Mouse (Mus musculus): Measurements from ENCODE around the gene Heatr4. TPM values are rescaled to one million over a fixed set of nuclear protein-coding genes. Genes with fewer than 3 reads are reported as not detected.
A peak's percentile ranks its signal among the peaks of the same experiment; 100 is the strongest.
"Not testable (repeated sequence)": the region's sequence is repeated elsewhere in the genome, so short reads cannot be mapped to it uniquely, and the experiment has no call there.

Gene Heatr4
- polyA plus RNA-seq, 1 experiment from 2014 or later: not detected

GRCm38 (mm10) chr12:83950493-83950839 is 34.2 kb downstream of the Heatr4 start, which contains the start of gene Riox1:
Riox1 (plus strand) TSS chr12:83950608.
- H3K27me3 ChIP-seq (replicated peaks): no peaks in the 10 kb centered on the region
- H3K4me3 ChIP-seq (replicated peaks): peak within 1 kb of the TSS; percentile 93
- H3K36me3 ChIP-seq: peaks cover 7% of the 10 kb centered on the region; the same call in 1 of the 2 replicates
- peak within 1 kb of the TSS; percentile 80 for H3K9ac ChIP-seq (replicated peaks)
- peak within 1 kb of the TSS; percentile 90 for H3K27ac ChIP-seq (replicated peaks)
- under 1% methylated on average over 36 of the region's 37 CpGs for WGBS
- no peaks in the 10 kb centered on the region for H3K9me3 ChIP-seq (replicated peaks)
- peaks cover 32% of the 10 kb centered on the region for H3K4me1 ChIP-seq
- ATAC-seq (ENCODE audit: low FRiP score): peak; percentile 97
- H3K4me2 ChIP-seq: peak within 1 kb of the TSS; percentile 77

GRCm38 (mm10) chr12:83949776-83950492 is 34.7 kb downstream of the Heatr4 start:
- Histone ChIP-seq H3K9ac (replicated peaks) (peak overlapping the region; percentile 80), H3K27me3 (replicated peaks) (no peaks in the 10 kb centered on the region), H3K4me1 (peaks cover 32% of the 10 kb centered on the region), H3K9me3 (replicated peaks) (no peaks in the 10 kb centered on the region), H3K4me2 (peak overlapping the region; percentile 77), H3K27ac (replicated peaks) (no peak overlapping the region), H3K4me3 (replicated peaks) (peak overlapping the region; percentile 93), H3K36me3 (peaks cover 6% of the 10 kb centered on the region; the same call in 1 of the 2 replicates)
- ATAC-seq (ENCODE audit: low FRiP score): no peak
- 33% methylated on average over 11 of the region's 11 CpGs for WGBS

- no peaks in the 10 kb centered on the region for H3K27me3 ChIP-seq (replicated peaks)
- WGBS: 88% methylated on average over 4 of the region's 4 CpGs
Observed at GRCm38 (mm10) chr12:83949043-83949442, 35.6 kb downstream of the Heatr4 start.

GRCm38 (mm10) chr12:83947260-83947811 is 37.3 kb downstream of the Heatr4 start:
- Histone ChIP-seq H3K9me3 (replicated peaks) (no peaks in the 10 kb centered on the region), H3K4me1 (peaks cover 17% of the 10 kb centered on the region), H3K36me3 (no peaks in the 10 kb centered on the region), H3K4me2 (no peak overlapping the region), H3K27ac (replicated peaks) (no peak overlapping the region), H3K4me3 (replicated peaks) (no peak overlapping the region), H3K9ac (replicated peaks) (no peak overlapping the region), H3K27me3 (replicated peaks) (no peaks in the 10 kb centered on the region)
- 89% methylated on average over 8 of the region's 8 CpGs for WGBS
- ATAC-seq (ENCODE audit: low FRiP score): no peak

More at GRCm38 (mm10) chr12:83949043-83949442, 35.6 kb downstream of the Heatr4 start:
- H3K9ac ChIP-seq (replicated peaks): no peak overlapping the region
- no peak overlapping the region for H3K4me2 ChIP-seq
- no peak overlapping the region for H3K27ac ChIP-seq (replicated peaks)
- ATAC-seq (ENCODE audit: low FRiP score): no peak
- H3K4me1 ChIP-seq: peaks cover 32% of the 10 kb centered on the region
- peaks cover 6% of the 10 kb centered on the region; the same call in 1 of the 2 replicates for H3K36me3 ChIP-seq
- H3K9me3 ChIP-seq (replicated peaks): no peaks in the 10 kb centered on the region
- no peak overlapping the region for H3K4me3 ChIP-seq (replicated peaks)

GRCm38 (mm10) chr12:83941938-83942337 is 42.7 kb downstream of the Heatr4 start:
- no peak overlapping the region for H3K9ac ChIP-seq (replicated peaks)
- H3K36me3 ChIP-seq: no peaks in the 10 kb centered on the region
- no peak for ATAC-seq (ENCODE audit: low FRiP score)
- no peaks in the 10 kb centered on the region for H3K4me1 ChIP-seq
- H3K27ac ChIP-seq (replicated peaks): no peak overlapping the region
- H3K9me3 ChIP-seq (replicated peaks): no peaks in the 10 kb centered on the region
- WGBS: 85% methylated on average over 3 of the region's 3 CpGs
- H3K27me3 ChIP-seq (replicated peaks): no peaks in the 10 kb centered on the region
- H3K4me2 ChIP-seq: no peak overlapping the region
- H3K4me3 ChIP-seq (replicated peaks): no peak overlapping the region

GRCm38 (mm10) chr12:83940031-83940430 is 44.6 kb downstream of the Heatr4 start:
- no peaks in the 10 kb centered on the region for H3K9me3 ChIP-seq (replicated peaks)
- no peak overlapping the region for H3K27ac ChIP-seq (replicated peaks)
- H3K4me1 ChIP-seq: no peaks in the 10 kb centered on the region
- H3K9ac ChIP-seq (replicated peaks): no peak overlapping the region
- H3K4me2 ChIP-seq: no peak overlapping the region
- no peak overlapping the region for H3K4me3 ChIP-seq (replicated peaks)
- 78% methylated on average over 4 of the region's 4 CpGs for WGBS
- no peaks in the 10 kb centered on the region for H3K36me3 ChIP-seq
- no peak for ATAC-seq (ENCODE audit: low FRiP score)
- H3K27me3 ChIP-seq (replicated peaks): no peaks in the 10 kb centered on the region

GRCm38 (mm10) chr12:83939332-83939731 is 45.3 kb downstream of the Heatr4 start:
- H3K36me3 ChIP-seq: no peaks in the 10 kb centered on the region
- WGBS: 81% methylated on average over 2 of the region's 2 CpGs
- no peak for ATAC-seq (ENCODE audit: low FRiP score)
- no peaks in the 10 kb centered on the region for H3K9me3 ChIP-seq (replicated peaks)
- H3K4me2 ChIP-seq: no peak overlapping the region
- H3K27me3 ChIP-seq (replicated peaks): no peaks in the 10 kb centered on the region
- H3K9ac ChIP-seq (replicated peaks): no peak overlapping the region
- H3K27ac ChIP-seq (replicated peaks): no peak overlapping the region
- no peaks in the 10 kb centered on the region for H3K4me1 ChIP-seq
- H3K4me3 ChIP-seq (replicated peaks): no peak overlapping the region

GRCm38 (mm10) chr12:83938592-83938991 is 46.1 kb downstream of the Heatr4 start:
- ATAC-seq (ENCODE audit: low FRiP score); H3K4me1 ChIP-seq; H3K9ac ChIP-seq (replicated peaks); H3K27ac ChIP-seq (replicated peaks); H3K4me3 ChIP-seq (replicated peaks); H3K36me3 ChIP-seq; H3K9me3 ChIP-seq (replicated peaks); H3K4me2 ChIP-seq; H3K27me3 ChIP-seq (replicated peaks): not testable (repeated sequence)
- WGBS: 68% methylated on average over 1 of the region's 1 CpGs

- Histone ChIP-seq H3K4me1 (no peaks in the 10 kb centered on the region), H3K4me2 (no peak overlapping the region), H3K9me3 (replicated peaks) (no peaks in the 10 kb centered on the region), H3K27ac (replicated peaks) (no peak overlapping the region), H3K9ac (replicated peaks) (no peak overlapping the region), H3K36me3 (no peaks in the 10 kb centered on the region), H3K27me3 (replicated peaks) (no peaks in the 10 kb centered on the region), H3K4me3 (replicated peaks) (no peak overlapping the region)
- no peak for ATAC-seq (ENCODE audit: low FRiP score)
- WGBS: 73% methylated on average over 10 of the region's 10 CpGs
Observed at GRCm38 (mm10) chr12:83937600-83937999, 47.1 kb downstream of the Heatr4 start.

- WGBS: 44% methylated on average over 2 of the region's 2 CpGs
- H3K36me3 ChIP-seq: no peaks in the 10 kb centered on the region
Observed at GRCm38 (mm10) chr12:83929186-83929804, 55.4 kb downstream of the Heatr4 start.

GRCm38 (mm10) chr12:83927747-83928146 is 56.9 kb downstream of the Heatr4 start:
- H3K9ac ChIP-seq (replicated peaks): no peak overlapping the region
- H3K27me3 ChIP-seq (replicated peaks): no peaks in the 10 kb centered on the region
- no peak overlapping the region for H3K4me2 ChIP-seq
- WGBS: 90% methylated on average over 4 of the region's 4 CpGs
- ATAC-seq (ENCODE audit: low FRiP score): no peak
- H3K4me3 ChIP-seq (replicated peaks): no peak overlapping the region
- no peaks in the 10 kb centered on the region for H3K36me3 ChIP-seq
- H3K9me3 ChIP-seq (replicated peaks): no peaks in the 10 kb centered on the region
- H3K4me1 ChIP-seq: peaks cover 5% of the 10 kb centered on the region
- no peak overlapping the region for H3K27ac ChIP-seq (replicated peaks)

More at GRCm38 (mm10) chr12:83929186-83929804, 55.4 kb downstream of the Heatr4 start:
- Histone ChIP-seq H3K27ac (replicated peaks) (no peak overlapping the region), H3K4me3 (replicated peaks) (no peak overlapping the region), H3K4me2 (no peak overlapping the region), H3K9me3 (replicated peaks) (no peaks in the 10 kb centered on the region), H3K4me1 (no peaks in the 10 kb centered on the region), H3K27me3 (replicated peaks) (no peaks in the 10 kb centered on the region), H3K9ac (replicated peaks) (no peak overlapping the region)
- ATAC-seq (ENCODE audit: low FRiP score): no peak

GRCm38 (mm10) chr12:83926061-83926460 is 58.6 kb downstream of the Heatr4 start:
- no peak overlapping the region for H3K4me3 ChIP-seq (replicated peaks)
- no peak overlapping the region for H3K9ac ChIP-seq (replicated peaks)
- H3K36me3 ChIP-seq: no peaks in the 10 kb centered on the region
- peaks cover 9% of the 10 kb centered on the region for H3K4me1 ChIP-seq
- no peaks in the 10 kb centered on the region for H3K9me3 ChIP-seq (replicated peaks)
- ATAC-seq (ENCODE audit: low FRiP score): no peak
- 84% methylated on average over 2 of the region's 2 CpGs for WGBS
- no peaks in the 10 kb centered on the region for H3K27me3 ChIP-seq (replicated peaks)
- H3K4me2 ChIP-seq: no peak overlapping the region
- no peak overlapping the region for H3K27ac ChIP-seq (replicated peaks)
